Mouse (Mus musculus) limb, embryonic 13.5 days (tissue): ENCODE results near the gene Fbxo21. TPM values are rescaled to one million over a fixed set of nuclear protein-coding genes. Genes with fewer than 3 reads are reported as not detected.

Experiments
- ATAC-seq: fragments of 200-750 bp; cut with Nextera tagmentation; 2 replicates; pipeline ENCODE4 v1.8.0; 2017; ENCODE audit warnings: low read depth, moderate number of reproducible peaks, moderate TSS enrichment; ENCODE audit not compliant: low FRiP score
- H3K27ac ChIP-seq: fragments of 300-500 bp; sonication (generic); 2 replicates; pipeline ENCODE4 v1.5.1; 2015; ENCODE audit warnings: inconsistent platforms, mild to moderate bottlenecking, moderate library complexity
- H3K27me3 ChIP-seq: fragments of 300-500 bp; sonication (generic); 2 replicates; pipeline ENCODE4 v1.6.1; 2015; ENCODE audit warnings: mild to moderate bottlenecking, inconsistent platforms
- H3K36me3 ChIP-seq: fragments of 300-500 bp; sonication (generic); 2 replicates; pipeline ENCODE4 v1.6.1; 2015; ENCODE audit warnings: inconsistent platforms, mild to moderate bottlenecking, moderate library complexity
- H3K4me1 ChIP-seq: fragments of 300-500 bp; sonication (generic); 2 replicates; pipeline ENCODE4 v1.6.1; 2015; ENCODE audit warnings: inconsistent platforms
- H3K4me2 ChIP-seq: fragments of 300-500 bp; sonication (generic); replicated peaks from 2 replicates; pipeline ENCODE4 v1.6.1; 2015; ENCODE audit warnings: inconsistent platforms, mild to moderate bottlenecking, moderate library complexity
- H3K4me3 ChIP-seq: fragments of 300-500 bp; sonication (generic); 2 replicates; pipeline ENCODE4 v1.5.1; 2015; ENCODE audit warnings: moderate library complexity, mild to moderate bottlenecking, inconsistent platforms
- H3K9ac ChIP-seq: fragments of 300-500 bp; sonication (generic); 2 replicates; pipeline ENCODE4 v1.6.1; 2015; ENCODE audit warnings: mild to moderate bottlenecking, inconsistent platforms
- H3K9me3 ChIP-seq: fragments of 300-500 bp; sonication (generic); 2 replicates; pipeline ENCODE4 v1.6.1; 2016; ENCODE audit warnings: inconsistent platforms
- WGBS: fragments of 180-500 bp; shearing (Covaris S2); methylation state at CpG from one replicate; pipeline ENCODE4 v1.1.7; 2015; 5-methylcytosine and 5-hydroxymethylcytosine counted together
- polyA plus RNA-seq: library from polyadenylated mRNA; unstranded; fragments of >200 nt; fragmentation: Nextera tagmentation; extraction: Ambion mirVana; gene quantifications from 2 replicates; pipeline ENCODE4 v1.2.1, GENCODE M21; 2015

Fbxo21 gene
- polyA plus RNA-seq, 1 experiment from 2014 or later: 70.1 TPM

GRCm38 (mm10) chr5:118004619-118005018 is 28.1 kb downstream of the Fbxo21 start:
- H3K27ac ChIP-seq: no peak overlapping the region
- WGBS: 80% methylated on average over 8 of the region's 8 CpGs
- H3K9me3 ChIP-seq: no peaks in the 10 kb centered on the region
- peaks cover 98% of the 10 kb centered on the region for H3K36me3 ChIP-seq
- H3K27me3 ChIP-seq: no peaks in the 10 kb centered on the region
- H3K4me1 ChIP-seq: no peaks in the 10 kb centered on the region
- no peak for ATAC-seq
- H3K4me2 ChIP-seq: no peak overlapping the region
- no peak overlapping the region for H3K9ac ChIP-seq
- no peak overlapping the region for H3K4me3 ChIP-seq

GRCm38 (mm10) chr5:118005728-118006127 is 29.2 kb downstream of the Fbxo21 start:
- Histone ChIP-seq H3K9ac (no peak overlapping the region), H3K4me1 (no peaks in the 10 kb centered on the region), H3K4me2 (no peak overlapping the region), H3K36me3 (peaks cover 96% of the 10 kb centered on the region), H3K4me3 (no peak overlapping the region), H3K27ac (no peak overlapping the region), H3K9me3 (no peaks in the 10 kb centered on the region), H3K27me3 (no peaks in the 10 kb centered on the region)
- WGBS: 95% methylated on average over 1 of the region's 1 CpGs
- ATAC-seq: no peak

- 92% methylated on average over 13 of the region's 13 CpGs for WGBS
- H3K36me3 ChIP-seq: peaks cover 72% of the 10 kb centered on the region
- H3K4me1 ChIP-seq: no peaks in the 10 kb centered on the region
- no peak overlapping the region for H3K27ac ChIP-seq
- no peaks in the 10 kb centered on the region for H3K27me3 ChIP-seq
- no peaks in the 10 kb centered on the region for H3K9me3 ChIP-seq
- no peak overlapping the region for H3K9ac ChIP-seq
- H3K4me3 ChIP-seq: no peak overlapping the region
- no peak overlapping the region for H3K4me2 ChIP-seq
- ATAC-seq: no peak
These were observed 31.8 kb downstream of the Fbxo21 start for GRCm38 (mm10) chr5:118008344-118008743.

- H3K9me3 ChIP-seq: no peaks in the 10 kb centered on the region
- no peak overlapping the region for H3K9ac ChIP-seq
- H3K36me3 ChIP-seq: peaks cover 48% of the 10 kb centered on the region
- H3K4me3 ChIP-seq: no peak overlapping the region
- no peaks in the 10 kb centered on the region for H3K27me3 ChIP-seq
- no peak overlapping the region for H3K4me2 ChIP-seq
- peaks cover 10% of the 10 kb centered on the region for H3K4me1 ChIP-seq
- WGBS: 84% methylated on average over 7 of the region's 7 CpGs
- H3K27ac ChIP-seq: no peak overlapping the region
- no peak for ATAC-seq
These were observed 34.3 kb downstream of the Fbxo21 start for GRCm38 (mm10) chr5:118010872-118011271.

- Histone ChIP-seq H3K9me3 (no peaks in the 10 kb centered on the region), H3K4me3 (no peak overlapping the region), H3K4me2 (no peak overlapping the region), H3K27me3 (no peaks in the 10 kb centered on the region), H3K4me1 (peaks cover 10% of the 10 kb centered on the region), H3K27ac (peak overlapping the region; percentile 39; the same call in 1 of the 2 replicates), H3K9ac (no peak overlapping the region), H3K36me3 (peaks cover 39% of the 10 kb centered on the region)
- no peak for ATAC-seq
- 79% methylated on average over 7 of the region's 7 CpGs for WGBS
These were observed 35.3 kb downstream of the Fbxo21 start for GRCm38 (mm10) chr5:118011796-118012195.

GRCm38 (mm10) chr5:118015028-118015427 is 38.5 kb downstream of the Fbxo21 start:
- Histone ChIP-seq H3K4me3 (no peak overlapping the region), H3K4me2 (no peak overlapping the region; the same call in 1 of the 2 replicates), H3K4me1 (peaks cover 10% of the 10 kb centered on the region), H3K9ac (0 out of 2 replicates have a peak overlapping the region, but pooled peaks have one; percentile 8), H3K36me3 (peaks cover 9% of the 10 kb centered on the region), H3K27ac (no peak overlapping the region), H3K27me3 (no peaks in the 10 kb centered on the region), H3K9me3 (no peaks in the 10 kb centered on the region)
- 23% methylated on average over 12 of the region's 12 CpGs for WGBS
- ATAC-seq: no peak

GRCm38 (mm10) chr5:118015669-118016068 is 39.1 kb downstream of the Fbxo21 start:
- Histone ChIP-seq H3K36me3 (peaks cover 3% of the 10 kb centered on the region), H3K4me1 (peaks cover 10% of the 10 kb centered on the region), H3K4me2 (no peak overlapping the region), H3K4me3 (no peak overlapping the region), H3K9me3 (no peaks in the 10 kb centered on the region), H3K27me3 (no peaks in the 10 kb centered on the region), H3K27ac (no peak overlapping the region), H3K9ac (no peak overlapping the region)
- WGBS: 79% methylated on average over 2 of the region's 2 CpGs
- no peak for ATAC-seq

- no peak for ATAC-seq
- 49% methylated on average over 5 of the region's 5 CpGs for WGBS
- no peaks in the 10 kb centered on the region for H3K9me3 ChIP-seq
These were observed 41.0 kb downstream of the Fbxo21 start for GRCm38 (mm10) chr5:118017527-118017926.

GRCm38 (mm10) chr5:118019905-118020304 is 43.4 kb downstream of the Fbxo21 start:
- Histone ChIP-seq H3K4me3 (no peak overlapping the region), H3K4me1 (peaks cover 8% of the 10 kb centered on the region), H3K36me3 (no peaks in the 10 kb centered on the region), H3K4me2 (no peak overlapping the region), H3K9ac (no peak overlapping the region), H3K27me3 (peaks cover 3% of the 10 kb centered on the region; the same call in 1 of the 2 replicates), H3K27ac (no peak overlapping the region), H3K9me3 (no peaks in the 10 kb centered on the region)
- ATAC-seq: no peak
- 54% methylated on average over 11 of the region's 11 CpGs for WGBS

More at GRCm38 (mm10) chr5:118017527-118017926, 41.0 kb downstream of the Fbxo21 start:
- Histone ChIP-seq H3K4me1 (peaks cover 10% of the 10 kb centered on the region), H3K9ac (no peak overlapping the region), H3K27me3 (no peaks in the 10 kb centered on the region), H3K36me3 (no peaks in the 10 kb centered on the region; the same call in 1 of the 2 replicates), H3K4me3 (no peak overlapping the region), H3K4me2 (no peak overlapping the region), H3K27ac (no peak overlapping the region)

- Histone ChIP-seq H3K9ac (no peak overlapping the region), H3K4me2 (no peak overlapping the region), H3K9me3 (no peaks in the 10 kb centered on the region), H3K4me1 (peaks cover 21% of the 10 kb centered on the region), H3K4me3 (no peak overlapping the region), H3K27ac (no peak overlapping the region), H3K36me3 (no peaks in the 10 kb centered on the region), H3K27me3 (peaks cover 32% of the 10 kb centered on the region)
- WGBS: 75% methylated on average over 3 of the region's 3 CpGs
- ATAC-seq: no peak
These were observed 46.5 kb downstream of the Fbxo21 start for GRCm38 (mm10) chr5:118023053-118023452.

- Histone ChIP-seq H3K4me1 (peaks cover 36% of the 10 kb centered on the region), H3K4me2 (peak overlapping the region; percentile 99; the same call in 1 of the 2 replicates), H3K9me3 (no peaks in the 10 kb centered on the region), H3K27ac (no peak overlapping the region), H3K27me3 (peaks cover 61% of the 10 kb centered on the region), H3K9ac (no peak overlapping the region), H3K4me3 (no peak overlapping the region), H3K36me3 (no peaks in the 10 kb centered on the region)
- WGBS: 3% methylated on average over 12 of the region's 12 CpGs
- no peak for ATAC-seq
These were observed 49.4 kb downstream of the Fbxo21 start for GRCm38 (mm10) chr5:118025880-118026279.

- H3K36me3 ChIP-seq: no peaks in the 10 kb centered on the region
- no peak for ATAC-seq
- no peak overlapping the region for H3K9ac ChIP-seq
- peaks cover 65% of the 10 kb centered on the region for H3K27me3 ChIP-seq
- H3K4me3 ChIP-seq: no peak overlapping the region
- H3K4me2 ChIP-seq: peak overlapping the region; percentile 99
- no peaks in the 10 kb centered on the region for H3K9me3 ChIP-seq
- no peak overlapping the region for H3K27ac ChIP-seq
- WGBS: 2% methylated on average over 13 of the region's 13 CpGs
- peaks cover 36% of the 10 kb centered on the region for H3K4me1 ChIP-seq
These were observed 49.8 kb downstream of the Fbxo21 start for GRCm38 (mm10) chr5:118026343-118026742.

- Histone ChIP-seq H3K4me1 (peaks cover 36% of the 10 kb centered on the region), H3K9me3 (no peaks in the 10 kb centered on the region), H3K9ac (peak overlapping the region; percentile 65), H3K4me2 (peak overlapping the region; percentile 99), H3K27me3 (peaks cover 71% of the 10 kb centered on the region), H3K27ac (no peak overlapping the region), H3K4me3 (peak overlapping the region; percentile 70), H3K36me3 (no peaks in the 10 kb centered on the region)
- ATAC-seq: no peak
- 2% methylated on average over 31 of the region's 39 CpGs for WGBS
These were observed 50.7 kb downstream of the Fbxo21 start for GRCm38 (mm10) chr5:118027101-118027697.
